Mouse (Mus musculus) T-helper 1 cell (primary cell): ENCODE measurements around the gene Fam174a.

ENCODE experiments used
- in situ Hi-C: fragments of 300-600 bp; cut with MboI, MseI; formaldehyde crosslinking; loops from one replicate; pipeline ENCODE4 v1.15.1; 2025; ENCODE audit warnings: high pct_unique_total_duplicates

The Fam174a gene

DNA sequence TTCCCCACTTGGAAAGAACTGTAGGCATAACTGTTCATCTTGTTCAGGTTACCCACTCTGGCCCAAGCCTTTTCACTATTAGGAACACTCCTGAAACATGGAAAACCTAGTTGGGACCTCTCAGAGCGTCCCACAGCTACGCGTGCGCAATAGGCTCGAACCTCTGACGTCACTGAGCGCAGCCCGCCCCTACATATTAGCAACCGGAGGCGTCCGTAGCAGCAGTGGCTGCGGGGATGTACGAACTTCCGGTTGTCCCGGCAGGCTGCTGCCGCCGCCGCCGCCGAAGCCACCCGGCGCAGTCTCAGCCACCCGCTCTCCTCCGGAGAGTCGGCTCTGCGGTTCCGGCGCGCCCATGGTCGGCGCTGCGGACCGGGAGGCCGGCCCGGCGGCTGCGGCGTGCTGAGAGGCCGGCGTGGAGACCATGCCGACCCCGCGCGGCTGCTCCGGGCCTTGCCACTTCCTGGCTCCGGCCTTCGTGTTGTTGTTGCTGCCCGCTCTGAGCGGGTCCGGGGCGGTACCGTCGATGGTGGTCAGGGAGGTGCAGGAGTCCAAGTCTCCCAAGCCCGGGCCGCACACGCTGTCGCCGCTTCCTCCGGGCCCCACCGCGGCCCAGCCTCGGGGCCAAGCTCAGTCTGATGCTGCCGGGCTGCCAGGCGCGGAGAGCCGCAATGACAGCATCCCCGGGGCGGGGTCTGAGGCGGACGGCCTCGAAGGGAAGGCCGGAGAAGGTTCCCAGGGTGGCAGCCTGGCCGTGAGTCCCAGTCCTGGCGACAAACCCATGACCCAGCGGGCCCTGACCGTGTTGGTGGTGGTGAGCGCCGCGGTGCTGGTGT is at the start of gene Fam174a:
Gene Fam174a, plus strand, starts transcription at position 231 of the 836 bp plus-strand sequence.
- in situ Hi-C loops: no loop called here

DNA sequence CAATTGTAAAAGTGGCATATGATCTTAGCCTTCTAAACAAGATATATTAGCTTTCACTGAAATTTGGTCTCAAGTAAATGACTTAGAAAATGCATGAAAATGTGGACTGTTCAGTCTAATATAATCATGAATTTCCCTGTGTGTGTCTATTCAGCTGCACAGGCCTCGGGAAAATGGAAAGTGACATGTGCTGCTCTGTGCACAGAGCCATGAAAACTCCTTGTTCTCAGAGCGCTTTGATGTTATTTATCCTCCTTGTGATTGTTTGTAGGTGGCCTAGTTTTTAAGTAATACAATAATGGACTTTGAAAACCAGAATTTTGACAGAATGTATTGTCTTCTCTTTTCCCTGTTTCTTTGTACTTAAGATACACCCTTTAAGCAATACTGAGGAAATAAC is 49.6 kb upstream of the Fam174a start:
- in situ Hi-C loops: loop anchor here (5.0 kb wide), 1 partner anchor 802 kb away; no protein-coding TSS in a partner anchor

DNA sequence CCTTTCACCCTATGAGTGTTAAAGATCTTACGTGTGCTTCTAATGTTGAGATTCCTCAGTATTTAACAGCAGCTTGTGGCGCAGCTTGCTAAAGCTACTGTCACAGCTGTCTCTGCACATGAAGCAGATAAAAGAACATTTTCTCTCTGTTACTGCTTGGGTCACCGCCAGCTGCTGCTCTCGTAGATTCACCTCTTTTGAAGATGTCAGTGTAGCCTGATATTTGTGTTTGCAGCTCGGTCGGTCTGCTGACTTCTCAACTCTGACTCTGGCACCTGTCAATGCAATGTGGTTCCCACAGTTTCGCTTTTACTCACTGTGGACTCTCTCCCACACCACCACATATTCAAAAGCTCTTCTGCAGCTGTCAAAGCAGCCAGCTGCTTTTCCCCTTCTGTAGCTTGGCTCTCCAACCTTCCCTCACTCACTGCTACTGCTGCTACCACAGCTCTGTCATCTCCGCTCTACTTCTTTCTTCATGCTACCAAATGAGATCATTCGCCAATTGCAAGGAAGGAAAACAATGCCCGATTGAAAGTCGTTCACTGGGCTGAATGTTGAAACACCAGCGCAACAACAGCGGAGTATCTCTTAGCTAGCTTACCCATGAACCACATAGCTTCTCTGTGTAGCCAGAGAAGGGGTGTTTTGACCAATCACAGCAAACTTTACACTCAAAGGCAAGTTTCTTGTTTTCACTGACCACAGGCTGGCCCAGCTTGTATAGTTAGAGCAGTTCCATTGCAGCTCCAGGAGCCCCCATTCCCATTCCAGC is 45.3 kb upstream of the Fam174a start:
- in situ Hi-C loops: no loop called here

DNA sequence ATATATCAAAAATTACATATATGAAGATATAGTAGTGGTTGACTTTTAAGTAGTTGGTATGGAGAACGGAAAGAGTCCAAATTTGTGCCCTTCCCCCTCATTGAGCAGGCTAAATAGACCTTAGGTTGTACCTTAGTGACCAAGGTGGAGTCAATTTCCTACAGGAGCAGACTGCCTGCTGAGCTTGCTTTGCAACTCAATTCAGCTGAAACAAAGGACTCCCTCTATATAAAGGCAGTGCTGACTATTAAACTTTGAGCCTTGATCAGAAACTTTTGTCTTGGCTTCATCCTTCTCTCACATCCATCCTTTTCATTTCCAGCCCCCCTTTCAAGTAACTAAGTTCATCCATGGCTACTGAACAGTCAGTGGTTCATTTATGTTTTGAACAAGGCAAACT is 40.1 kb upstream of the Fam174a start:
- in situ Hi-C loops: no loop called here

DNA sequence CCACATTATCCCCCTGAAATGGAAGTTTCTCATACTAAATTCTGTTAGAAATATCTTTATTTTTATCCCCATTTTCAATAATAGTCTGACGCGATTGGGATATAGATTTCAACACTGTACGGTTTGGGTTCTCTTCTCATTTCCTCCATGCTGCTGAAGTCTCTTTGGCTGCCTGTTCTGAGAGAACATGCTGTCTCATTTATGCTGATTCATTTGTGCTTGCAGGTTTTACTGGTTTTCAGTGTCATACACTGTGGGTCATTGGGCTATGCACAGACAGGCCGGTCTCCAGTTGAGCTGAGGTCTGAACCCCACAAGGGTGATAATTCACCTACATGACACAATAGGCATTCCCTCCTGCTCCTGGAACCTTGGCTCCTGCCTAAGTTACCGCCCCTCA is 5.1 kb upstream of the Fam174a start:
- in situ Hi-C loops: no loop called here

DNA sequence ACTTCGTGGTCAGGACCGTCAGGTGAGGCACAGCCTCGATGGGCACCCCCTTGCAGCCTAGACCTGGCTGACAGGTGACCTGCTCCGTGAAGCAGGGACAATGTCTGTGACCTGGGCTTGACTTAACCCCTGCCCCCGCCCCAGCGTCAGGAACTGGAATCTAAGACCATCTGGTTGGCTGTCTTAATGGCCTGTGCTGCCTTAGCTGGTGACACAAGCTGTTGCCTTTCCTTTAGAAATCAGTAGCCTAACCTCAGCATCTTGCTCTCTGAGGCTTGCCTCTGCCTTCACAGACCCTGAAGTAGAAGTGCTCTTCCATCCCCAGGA is 769 bp downstream of the Fam174a start:
- in situ Hi-C loops: no loop called here

GRCm38 (mm10) chr1:95315981-95316380 is 2.6 kb downstream of the Fam174a start:
- in situ Hi-C loops: no loop called here

GRCm38 (mm10) chr1:95322219-95322618 is 8.8 kb downstream of the Fam174a start:
- in situ Hi-C loops: no loop called here

- in situ Hi-C loops: no loop called here
Observed at GRCm38 (mm10) chr1:95323004-95323403, 9.6 kb downstream of the Fam174a start.

GRCm38 (mm10) chr1:95326856-95327255 is 13.4 kb downstream of the Fam174a start:
- in situ Hi-C loops: no loop called here

- in situ Hi-C loops: no loop called here
Observed at GRCm38 (mm10) chr1:95339618-95340017, 26.2 kb downstream of the Fam174a start.

DNA sequence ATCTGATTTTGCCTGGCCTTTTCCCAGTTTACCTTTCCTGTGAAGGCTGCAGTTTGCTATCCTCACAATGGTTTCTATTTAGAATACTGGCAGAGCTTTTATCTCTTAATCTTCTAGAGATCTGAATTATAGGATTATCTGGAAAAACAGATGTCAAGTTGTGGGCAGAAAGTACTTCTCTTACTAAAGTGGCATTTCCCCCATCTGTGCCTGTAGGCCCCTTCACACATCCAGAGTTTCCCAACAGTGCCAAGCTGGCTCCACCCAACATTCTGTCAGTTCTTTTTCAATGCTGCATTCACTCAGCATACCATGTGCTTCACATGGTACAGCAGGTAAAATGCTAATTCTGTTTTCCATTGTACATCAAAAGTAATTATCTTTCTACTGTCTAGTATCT is 28.8 kb downstream of the Fam174a start:
- in situ Hi-C loops: no loop called here

- in situ Hi-C loops: no loop called here
Observed at GRCm38 (mm10) chr1:95343585-95344485, 30.4 kb downstream of the Fam174a start.

GRCm38 (mm10) chr1:95354146-95354545 is 40.7 kb downstream of the Fam174a start:
- in situ Hi-C loops: loop anchor here (25.0 kb wide), 1 partner anchor 1217 kb away; no protein-coding TSS in a partner anchor

DNA sequence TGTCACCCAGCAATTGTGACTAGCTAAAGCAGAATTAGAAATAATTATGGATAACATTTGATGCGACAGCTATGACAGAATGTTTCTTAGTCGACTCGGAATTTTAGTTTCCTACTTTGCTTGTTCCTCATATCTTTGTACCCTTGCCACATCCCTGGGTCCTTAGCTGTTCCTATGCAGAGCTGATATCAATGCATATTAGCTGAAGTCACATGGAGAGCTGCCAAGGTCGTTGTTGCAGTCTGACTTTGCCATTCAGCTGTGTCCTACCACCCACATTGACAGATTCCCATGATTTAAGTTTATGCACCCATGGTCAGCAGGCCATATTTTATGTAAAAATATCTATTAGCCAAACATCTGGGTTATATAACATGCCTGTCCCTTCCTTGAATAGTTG is 43.5 kb downstream of the Fam174a start:
- in situ Hi-C loops: loop anchor here (25.0 kb wide), 1 partner anchor 1220 kb away; no protein-coding TSS in a partner anchor

- in situ Hi-C loops: loop anchor here (25.0 kb wide), 1 partner anchor 1226 kb away; no protein-coding TSS in a partner anchor
Observed at GRCm38 (mm10) chr1:95363692-95364091, 50.3 kb downstream of the Fam174a start.

- in situ Hi-C loops: loop anchor here (25.0 kb wide), 1 partner anchor 1229 kb away; no protein-coding TSS in a partner anchor
Observed at GRCm38 (mm10) chr1:95366616-95367373, 53.4 kb downstream of the Fam174a start.

GRCm38 (mm10) chr1:95367748-95368147 is 54.3 kb downstream of the Fam174a start:
- in situ Hi-C loops: loop anchor here (25.0 kb wide), 1 partner anchor 1230 kb away; no protein-coding TSS in a partner anchor

GRCm38 (mm10) chr1:95375443-95375842 is 62.0 kb downstream of the Fam174a start:
- in situ Hi-C loops: loop anchor here (5.0 kb wide), 1 partner anchor 73 kb away; no protein-coding TSS in a partner anchor

DNA sequence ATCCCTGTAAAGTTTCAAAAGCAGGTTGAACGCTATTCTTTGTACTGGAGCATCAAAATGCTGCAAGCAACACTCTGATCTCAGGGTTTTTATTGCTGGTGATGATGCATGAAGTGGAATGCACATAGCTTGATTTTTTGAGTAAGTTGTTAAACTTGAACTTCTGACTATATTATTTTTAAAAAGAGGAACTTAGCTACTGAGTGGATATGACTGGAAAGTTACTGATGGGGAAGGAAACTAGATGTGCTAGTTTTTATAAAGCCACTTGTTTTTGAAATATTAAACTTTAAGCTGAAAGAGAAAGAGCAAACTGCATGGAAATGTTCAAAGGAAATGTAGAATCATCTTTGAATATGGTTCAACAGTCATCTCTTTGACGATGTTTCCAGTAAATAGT is 67.6 kb downstream of the Fam174a start:
- in situ Hi-C loops: no loop called here
